Mouse (Mus musculus) forebrain, postnatal 0 days (tissue): ENCODE results near the gene Mrtfa. TPM values are rescaled to one million over a fixed set of nuclear protein-coding genes. Genes with fewer than 3 reads are reported as not detected.

Experiments used
- ATAC-seq: fragments of 200-750 bp; cut with Nextera tagmentation; 2 replicates; pipeline ENCODE4 v1.8.0; 2017; ENCODE audit warnings: mild to moderate bottlenecking, moderate library complexity
- DNase-seq: peaks from one replicate; pipeline ENCODE4 v3.0.0-alpha.2; 2015
- H3K27ac ChIP-seq: fragments of 300-500 bp; sonication (generic); 2 replicates; pipeline ENCODE4 v1.5.1; 2014; ENCODE audit warnings: low read depth, mild to moderate bottlenecking, antibody characterized with exemption, low read length, moderate library complexity, mixed read lengths
- H3K27me3 ChIP-seq: fragments of 300-500 bp; sonication (generic); 2 replicates; pipeline ENCODE4 v1.6.1; 2014; ENCODE audit warnings: mild to moderate bottlenecking, low read length, mixed read lengths; ENCODE audit not compliant: insufficient read depth
- H3K36me3 ChIP-seq: fragments of 300-500 bp; sonication (generic); 2 replicates; pipeline ENCODE4 v1.6.1; 2014; ENCODE audit warnings: mild to moderate bottlenecking, moderate library complexity; ENCODE audit not compliant: insufficient read depth
- H3K4me1 ChIP-seq: fragments of 300-500 bp; sonication (generic); 2 replicates; pipeline ENCODE4 v1.6.1; 2014; ENCODE audit warnings: antibody characterized with exemption; ENCODE audit not compliant: insufficient read depth
- H3K4me2 ChIP-seq: fragments of 300-500 bp; sonication (generic); 2 replicates; pipeline ENCODE4 v1.6.1; 2014; ENCODE audit warnings: low read depth, mild to moderate bottlenecking, moderate library complexity
- H3K4me3 ChIP-seq: fragments of 300-500 bp; sonication (generic); 2 replicates; pipeline ENCODE4 v1.5.1; 2014; ENCODE audit warnings: low read depth, low read length, mixed read lengths
- H3K9ac ChIP-seq: fragments of 300-500 bp; sonication (generic); 2 replicates; pipeline ENCODE4 v1.6.1; 2014; ENCODE audit warnings: mild to moderate bottlenecking
- H3K9me3 ChIP-seq: fragments of 300-500 bp; sonication (generic); 2 replicates; pipeline ENCODE4 v1.6.1; 2016; ENCODE audit warnings: low read length
- CTCF ChIP-seq: sonication (generic); IDR thresholded peaks from 2 replicates; pipeline ENCODE4 v1.5.1; 2016; ENCODE audit warnings: antibody characterized with exemption, control low read depth, low read depth
- WGBS: fragments of 180-500 bp; shearing (Covaris S2); extraction: QIAGEN DNeasy Blood & Tissue Kit; methylation state at CpG from one replicate; pipeline ENCODE4 v1.1.7; 2014; 5-methylcytosine and 5-hydroxymethylcytosine counted together
- polyA plus RNA-seq: library from polyadenylated mRNA; unstranded; fragments of >200 nt; fragmentation: Nextera tagmentation; extraction: Ambion mirVana; gene quantifications from 2 replicates; pipeline ENCODE4 v1.2.1, GENCODE M21; 2015
- total RNA-seq: library from RNA; depleted of rRNA; stranded (reverse); fragments of >200 nt; gene quantifications from 2 replicates; pipeline ENCODE4 v1.2.3, GENCODE M21; 2014

Mrtfa gene
- total and polyA plus RNA-seq, 2 experiments from 2014 or later = 19.6 to 26.0 TPM

DNA sequence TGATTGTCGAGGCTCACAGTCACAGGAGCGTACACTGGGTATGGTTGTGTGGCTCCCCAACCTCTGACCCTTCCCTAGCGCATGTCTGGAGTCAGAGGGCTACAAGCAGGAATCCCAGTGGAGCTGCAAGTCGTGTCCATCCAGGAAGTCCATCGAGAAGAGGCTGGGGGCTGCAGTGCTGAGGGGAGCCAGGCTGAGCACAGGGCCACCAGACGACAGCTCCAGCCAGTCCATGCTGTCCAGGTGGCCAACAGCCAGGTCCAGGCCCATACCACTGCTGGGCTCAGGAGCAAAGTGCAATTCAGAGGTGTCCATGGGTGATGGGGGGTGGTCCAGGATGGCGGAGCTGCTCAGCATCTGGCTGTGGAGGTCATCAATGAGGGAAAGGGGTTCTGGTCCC is 177.4 kb downstream of the Mrtfa start:
- peaks cover 95% of the 10 kb centered on the region for H3K36me3 ChIP-seq
- no peak overlapping the region for H3K4me3 ChIP-seq
- WGBS = 84% methylated on average over 7 of the region's 7 CpGs
- H3K9ac ChIP-seq = no peak overlapping the region
- H3K9me3 ChIP-seq = no peaks in the 10 kb centered on the region
- H3K4me2 ChIP-seq = no peak overlapping the region
- H3K4me1 ChIP-seq = no peaks in the 10 kb centered on the region
- DNase-seq (no peak), ATAC-seq (no peak)
- no peak for TF ChIP-seq CTCF
- no peaks in the 10 kb centered on the region for H3K27me3 ChIP-seq
- H3K27ac ChIP-seq = no peak overlapping the region

DNA sequence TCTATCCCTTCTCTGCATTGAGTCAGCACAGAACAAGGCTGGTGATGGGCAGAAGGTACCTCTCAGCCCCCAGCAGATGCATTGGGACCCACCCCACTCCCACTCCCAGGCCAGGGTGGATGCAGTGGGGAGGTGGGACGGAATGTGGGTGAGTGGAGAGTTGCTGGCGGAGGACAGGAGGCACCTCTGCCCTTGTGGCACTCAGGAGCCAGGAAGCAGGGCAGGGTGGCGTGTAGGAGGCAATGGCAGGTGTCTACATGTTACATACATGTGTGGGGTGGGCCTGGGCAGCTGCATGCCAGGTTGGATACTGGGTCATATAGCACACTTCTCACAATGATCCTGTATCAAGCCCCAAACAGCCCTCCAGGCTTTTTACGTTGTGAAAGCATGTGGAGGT is 178.2 kb downstream of the Mrtfa start:
- H3K9ac ChIP-seq = no peak overlapping the region
- DNase-seq (no peak), ATAC-seq (no peak)
- H3K4me3 ChIP-seq = no peak overlapping the region
- 90% methylated on average over 4 of the region's 4 CpGs for WGBS
- H3K36me3 ChIP-seq = peaks cover 95% of the 10 kb centered on the region
- no peak overlapping the region for H3K4me2 ChIP-seq
- no peak for TF ChIP-seq CTCF
- no peak overlapping the region for H3K27ac ChIP-seq
- no peaks in the 10 kb centered on the region for H3K27me3 ChIP-seq
- no peaks in the 10 kb centered on the region for H3K9me3 ChIP-seq
- H3K4me1 ChIP-seq = no peaks in the 10 kb centered on the region

- Histone ChIP-seq H3K4me2 (no peak overlapping the region), H3K4me1 (no peaks in the 10 kb centered on the region), H3K36me3 (peaks cover 95% of the 10 kb centered on the region), H3K27ac (no peak overlapping the region), H3K9me3 (no peaks in the 10 kb centered on the region), H3K9ac (no peak overlapping the region), H3K4me3 (no peak overlapping the region), H3K27me3 (no peaks in the 10 kb centered on the region)
- no peak for TF ChIP-seq CTCF
- DNase-seq (no peak), ATAC-seq (no peak)
- 76% methylated on average over 3 of the region's 3 CpGs for WGBS
Measured at GRCm38 (mm10) chr15:81011523-81011922, 179.0 kb downstream of the Mrtfa start.

- no peaks in the 10 kb centered on the region for H3K27me3 ChIP-seq
- H3K27ac ChIP-seq = no peak overlapping the region
- WGBS = 75% methylated on average over 7 of the region's 7 CpGs
- no peak overlapping the region for H3K9ac ChIP-seq
- no peak for TF ChIP-seq CTCF
- ATAC-seq (no peak), DNase-seq (no peak)
- peaks cover 93% of the 10 kb centered on the region for H3K36me3 ChIP-seq
- H3K4me3 ChIP-seq = no peak overlapping the region
- H3K4me1 ChIP-seq = no peaks in the 10 kb centered on the region
- no peaks in the 10 kb centered on the region for H3K9me3 ChIP-seq
- no peak overlapping the region for H3K4me2 ChIP-seq
Measured at GRCm38 (mm10) chr15:81010114-81010513, 180.4 kb downstream of the Mrtfa start.

DNA sequence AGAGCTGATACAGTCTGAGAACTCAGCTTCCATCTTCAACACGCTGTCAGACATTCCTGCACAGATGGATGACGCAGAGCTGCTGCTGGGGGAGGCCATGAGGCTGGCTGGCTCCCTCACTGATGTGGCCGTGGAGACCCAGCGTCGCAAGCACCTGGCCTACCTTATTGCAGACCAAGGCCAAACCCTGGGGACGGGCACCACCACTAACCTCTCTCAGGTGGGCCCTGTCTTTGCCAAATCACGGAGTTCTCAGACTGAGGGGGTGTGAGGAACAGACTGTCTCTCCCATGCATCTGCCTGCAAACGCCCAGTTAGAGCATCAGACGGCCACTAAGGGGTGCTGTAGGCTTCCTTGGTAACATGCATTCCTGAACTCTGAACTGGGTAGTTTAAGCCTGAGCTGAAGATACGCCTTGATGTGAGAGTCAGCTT is 181.9 kb downstream of the Mrtfa start:
- 71% methylated on average over 10 of the region's 10 CpGs for WGBS
- no peak overlapping the region for H3K4me3 ChIP-seq
- no peaks in the 10 kb centered on the region for H3K4me1 ChIP-seq
- H3K9me3 ChIP-seq = no peaks in the 10 kb centered on the region
- peak; percentile 28; the same call in 1 of the 2 replicates for ATAC-seq
- no peaks in the 10 kb centered on the region for H3K27me3 ChIP-seq
- peaks cover 87% of the 10 kb centered on the region for H3K36me3 ChIP-seq
- peak; percentile 47 for TF ChIP-seq CTCF
- H3K27ac ChIP-seq = no peak overlapping the region
- H3K9ac ChIP-seq = no peak overlapping the region
- no peak overlapping the region for H3K4me2 ChIP-seq
- no peak for DNase-seq

DNA sequence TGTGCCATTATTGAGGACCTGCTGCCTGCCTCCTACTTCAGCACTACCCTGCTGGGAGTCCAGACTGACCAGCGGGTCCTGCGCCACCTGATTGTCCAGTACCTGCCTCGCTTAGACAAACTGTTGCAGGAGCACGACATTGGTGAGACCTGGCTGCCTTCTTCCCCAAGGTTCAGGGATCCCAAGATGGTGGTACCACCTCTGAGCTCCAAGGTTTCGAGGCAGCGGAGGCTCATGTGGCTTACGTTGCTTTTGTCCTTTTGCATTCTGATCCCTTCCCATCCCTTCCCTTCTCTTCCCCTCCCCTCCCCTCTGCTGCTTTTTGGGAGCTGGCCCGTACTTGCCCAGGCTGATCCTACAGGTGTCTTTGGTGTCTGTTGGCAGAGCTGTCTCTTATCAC is 182.7 kb downstream of the Mrtfa start:
- no peak for TF ChIP-seq CTCF
- DNase-seq (no peak), ATAC-seq (no peak)
- H3K9me3 ChIP-seq = no peaks in the 10 kb centered on the region
- H3K27ac ChIP-seq = no peak overlapping the region
- no peaks in the 10 kb centered on the region for H3K4me1 ChIP-seq
- WGBS = 90% methylated on average over 8 of the region's 8 CpGs
- H3K36me3 ChIP-seq = peaks cover 87% of the 10 kb centered on the region
- no peak overlapping the region for H3K4me2 ChIP-seq
- H3K27me3 ChIP-seq = no peaks in the 10 kb centered on the region
- no peak overlapping the region for H3K4me3 ChIP-seq
- no peak overlapping the region for H3K9ac ChIP-seq

- no peak for TF ChIP-seq CTCF
- H3K27ac ChIP-seq = no peak overlapping the region
- H3K4me3 ChIP-seq = no peak overlapping the region
- H3K9ac ChIP-seq = no peak overlapping the region
- WGBS = 93% methylated on average over 9 of the region's 9 CpGs
- H3K4me1 ChIP-seq = no peaks in the 10 kb centered on the region
- ATAC-seq (no peak), DNase-seq (no peak)
- no peaks in the 10 kb centered on the region for H3K9me3 ChIP-seq
- H3K36me3 ChIP-seq = peaks cover 82% of the 10 kb centered on the region
- H3K27me3 ChIP-seq = no peaks in the 10 kb centered on the region
- no peak overlapping the region for H3K4me2 ChIP-seq
Measured at GRCm38 (mm10) chr15:81007339-81007738, 183.2 kb downstream of the Mrtfa start.
